Mouse (Mus musculus) C2C12 (cell line): Measurements from ENCODE around the gene Gyg.

Experiments
- CEBPB ChIP-seq: IDR thresholded peaks from one replicate; pipeline ENCODE4 v1.6.1; 2011; ENCODE audit warnings: low read depth, mild to moderate bottlenecking, control low read depth, moderate library complexity
- CTCF ChIP-seq: IDR thresholded peaks from one replicate; pipeline ENCODE4 v1.5.1; 2011; ENCODE audit not compliant: control insufficient read depth, insufficient read depth, insufficient read length
- FOSL1 ChIP-seq: IDR thresholded peaks from one replicate; pipeline ENCODE4 v1.8.0; 2011; ENCODE audit warnings: mild to moderate bottlenecking, low read length; ENCODE audit not compliant: poor library complexity, insufficient read depth, severe bottlenecking
- MYOD1 ChIP-seq: IDR thresholded peaks from one replicate; pipeline ENCODE4 v1.6.1; 2011; ENCODE audit warnings: low read depth; ENCODE audit not compliant: control insufficient read depth, insufficient read length
- MYOG ChIP-seq: IDR thresholded peaks from one replicate; pipeline ENCODE4 v1.6.1; 2011; ENCODE audit not compliant: control insufficient read depth, insufficient read length; ENCODE audit errors: extremely low read depth
- USF1 ChIP-seq: IDR thresholded peaks from one replicate; pipeline ENCODE4 v1.6.1; 2011; ENCODE audit warnings: low read depth, mild to moderate bottlenecking, control low read depth, moderate library complexity

- TF ChIP-seq MYOD1 (no peak), CTCF (no peak), FOSL1 (no peak), CEBPB (no peak), MYOG (no peak), USF1 (no peak)
These were observed 46.2 kb downstream of the Gyg start for GRCm38 (mm10) chr3:20108881-20109280.
